Mouse (Mus musculus): ENCODE data around the gene Hoxa10. TPM values are rescaled to one million over a fixed set of nuclear protein-coding genes. Genes with fewer than 3 reads are reported as not detected.

Gene Hoxa10
- polyA plus RNA-seq, 1 experiment from 2014 or later, result 0.31 TPM

- H3K9me3 ChIP-seq (replicated peaks), result no peaks in the 10 kb centered on the region
- H3K27me3 ChIP-seq (replicated peaks), result peaks cover 96% of the 10 kb centered on the region
- no peak overlapping the region for H3K27ac ChIP-seq (ENCODE audit: poor library complexity, severe bottlenecking)
- no peak overlapping the region for H3K4me2 ChIP-seq
- ATAC-seq (ENCODE audit: insufficient number of reproducible peaks, low FRiP score), result no peak
- H3K9ac ChIP-seq, result no peak overlapping the region
- peaks cover 24% of the 10 kb centered on the region for H3K4me1 ChIP-seq (replicated peaks)
- WGBS, result 2% methylated on average over 55 of the region's 55 CpGs
- H3K36me3 ChIP-seq, result no peaks in the 10 kb centered on the region
- H3K4me3 ChIP-seq, result no peak overlapping the region
These were observed 34.7 kb downstream of the Hoxa10 start for GRCm38 (mm10) chr6:52205638-52206621.

GRCm38 (mm10) chr6:52205221-52205620 lies 35.4 kb downstream of the Hoxa10 start:
- Histone ChIP-seq H3K27ac (ENCODE audit: poor library complexity, severe bottlenecking) (no peak overlapping the region), H3K4me3 (no peak overlapping the region), H3K36me3 (no peaks in the 10 kb centered on the region), H3K9ac (no peak overlapping the region), H3K4me1 (replicated peaks) (peaks cover 24% of the 10 kb centered on the region), H3K9me3 (replicated peaks) (no peaks in the 10 kb centered on the region), H3K27me3 (replicated peaks) (peaks cover 97% of the 10 kb centered on the region), H3K4me2 (no peak overlapping the region)
- 3% methylated on average over 14 of the region's 14 CpGs for WGBS
- no peak for ATAC-seq (ENCODE audit: insufficient number of reproducible peaks, low FRiP score)

- Histone ChIP-seq H3K9me3 (replicated peaks) (no peaks in the 10 kb centered on the region), H3K4me2 (peak within 1 kb of the TSS; percentile 66), H3K9ac (peak within 1 kb of the TSS; percentile 32; the same call in 1 of the 2 replicates), H3K27me3 (replicated peaks) (peaks cover 98% of the 10 kb centered on the region), H3K27ac (ENCODE audit: poor library complexity, severe bottlenecking) (no peak within 1 kb of the TSS), H3K4me1 (replicated peaks) (peaks cover 24% of the 10 kb centered on the region), H3K4me3 (peak within 1 kb of the TSS; percentile 46), H3K36me3 (no peaks in the 10 kb centered on the region)
- whole genome bisulfite sequencing, result under 1% methylated on average over 65 of the region's 65 CpGs
- ATAC-seq (ENCODE audit: insufficient number of reproducible peaks, low FRiP score), result no peak
These were observed 36.5 kb downstream of the Hoxa10 start, which contains the start of gene Hoxa5 for GRCm38 (mm10) chr6:52204050-52204752. Gene Hoxa5, minus strand, starts transcription at chr6:52204587.

GRCm38 (mm10) chr6:52203371-52204049 lies 37.1 kb downstream of the Hoxa10 start:
- H3K27ac ChIP-seq (ENCODE audit: poor library complexity, severe bottlenecking), result no peak overlapping the region
- peak overlapping the region; percentile 32; the same call in 1 of the 2 replicates for H3K9ac ChIP-seq
- peaks cover 21% of the 10 kb centered on the region for H3K4me1 ChIP-seq (replicated peaks)

GRCm38 (mm10) chr6:52203121-52203370 lies 37.6 kb downstream of the Hoxa10 start:
- H3K27ac ChIP-seq (ENCODE audit: poor library complexity, severe bottlenecking), result no peak overlapping the region
- H3K9ac ChIP-seq, result no peak overlapping the region

More at GRCm38 (mm10) chr6:52203371-52204049, 37.1 kb downstream of the Hoxa10 start:
- Histone ChIP-seq H3K4me2 (peak overlapping the region; percentile 66), H3K36me3 (no peaks in the 10 kb centered on the region), H3K27me3 (replicated peaks) (peaks cover 96% of the 10 kb centered on the region), H3K9me3 (replicated peaks) (no peaks in the 10 kb centered on the region), H3K4me3 (peak overlapping the region; percentile 46)
- WGBS, result under 1% methylated on average over 43 of the region's 46 CpGs
- no peak for ATAC-seq (ENCODE audit: insufficient number of reproducible peaks, low FRiP score)

GRCm38 (mm10) chr6:52202362-52203120 lies 38.1 kb downstream of the Hoxa10 start:
- WGBS, result 3% methylated on average over 22 of the region's 22 CpGs
- Histone ChIP-seq H3K4me3 (peak overlapping the region; percentile 46; the same call in 1 of the 2 replicates), H3K27me3 (replicated peaks) (peaks cover 96% of the 10 kb centered on the region), H3K9me3 (replicated peaks) (no peaks in the 10 kb centered on the region), H3K4me1 (replicated peaks) (peaks cover 16% of the 10 kb centered on the region), H3K9ac (no peak overlapping the region), H3K27ac (ENCODE audit: poor library complexity, severe bottlenecking) (no peak overlapping the region), H3K4me2 (no peak overlapping the region), H3K36me3 (no peaks in the 10 kb centered on the region)
- no peak for ATAC-seq (ENCODE audit: insufficient number of reproducible peaks, low FRiP score)

More at GRCm38 (mm10) chr6:52203121-52203370, 37.6 kb downstream of the Hoxa10 start:
- H3K27me3 ChIP-seq (replicated peaks), result peaks cover 96% of the 10 kb centered on the region
- peak overlapping the region; percentile 46 for H3K4me3 ChIP-seq
- no peaks in the 10 kb centered on the region for H3K9me3 ChIP-seq (replicated peaks)
- H3K4me1 ChIP-seq (replicated peaks), result peaks cover 16% of the 10 kb centered on the region
- no peaks in the 10 kb centered on the region for H3K36me3 ChIP-seq
- peak overlapping the region; percentile 66 for H3K4me2 ChIP-seq
- ATAC-seq (ENCODE audit: insufficient number of reproducible peaks, low FRiP score), result no peak
- under 1% methylated on average over 10 of the region's 10 CpGs for whole genome bisulfite sequencing

GRCm38 (mm10) chr6:52201269-52201668 lies 39.4 kb downstream of the Hoxa10 start:
- H3K9me3 ChIP-seq (replicated peaks), result no peaks in the 10 kb centered on the region
- H3K4me3 ChIP-seq, result no peak overlapping the region
- H3K27ac ChIP-seq (ENCODE audit: poor library complexity, severe bottlenecking), result no peak overlapping the region
- ATAC-seq (ENCODE audit: insufficient number of reproducible peaks, low FRiP score), result no peak
- H3K27me3 ChIP-seq (replicated peaks), result peaks cover 95% of the 10 kb centered on the region
- no peaks in the 10 kb centered on the region for H3K36me3 ChIP-seq
- H3K4me1 ChIP-seq (replicated peaks), result peaks cover 16% of the 10 kb centered on the region
- no peak overlapping the region for H3K9ac ChIP-seq
- H3K4me2 ChIP-seq, result no peak overlapping the region
- WGBS, result 29% methylated on average over 1 of the region's 1 CpGs

- H3K4me2 ChIP-seq, result no peak overlapping the region
- peaks cover 95% of the 10 kb centered on the region for H3K27me3 ChIP-seq (replicated peaks)
- peaks cover 16% of the 10 kb centered on the region for H3K4me1 ChIP-seq (replicated peaks)
- H3K36me3 ChIP-seq, result no peaks in the 10 kb centered on the region
- H3K27ac ChIP-seq (ENCODE audit: poor library complexity, severe bottlenecking), result no peak overlapping the region
- ATAC-seq (ENCODE audit: insufficient number of reproducible peaks, low FRiP score), result no peak
- H3K9me3 ChIP-seq (replicated peaks), result no peaks in the 10 kb centered on the region
- no peak overlapping the region for H3K9ac ChIP-seq
- no peak overlapping the region for H3K4me3 ChIP-seq
- WGBS, result 17% methylated on average over 10 of the region's 10 CpGs
These were observed 39.9 kb downstream of the Hoxa10 start for GRCm38 (mm10) chr6:52200751-52201250.

- Histone ChIP-seq H3K27me3 (replicated peaks) (peaks cover 94% of the 10 kb centered on the region), H3K4me2 (no peak overlapping the region), H3K36me3 (no peaks in the 10 kb centered on the region), H3K27ac (ENCODE audit: poor library complexity, severe bottlenecking) (no peak overlapping the region), H3K4me1 (replicated peaks) (peaks cover 16% of the 10 kb centered on the region), H3K4me3 (0 out of 2 replicates have a peak overlapping the region, but pooled peaks have one; percentile 0), H3K9me3 (replicated peaks) (no peaks in the 10 kb centered on the region), H3K9ac (no peak overlapping the region)
- ATAC-seq (ENCODE audit: insufficient number of reproducible peaks, low FRiP score), result no peak
- WGBS, result 9% methylated on average over 30 of the region's 30 CpGs
These were observed 40.4 kb downstream of the Hoxa10 start for GRCm38 (mm10) chr6:52200073-52200750.

- no peak overlapping the region for H3K9ac ChIP-seq
- peaks cover 91% of the 10 kb centered on the region for H3K27me3 ChIP-seq (replicated peaks)
- no peaks in the 10 kb centered on the region for H3K9me3 ChIP-seq (replicated peaks)
- under 1% methylated on average over 10 of the region's 10 CpGs for WGBS
- H3K27ac ChIP-seq (ENCODE audit: poor library complexity, severe bottlenecking), result no peak overlapping the region
- H3K4me2 ChIP-seq, result no peak overlapping the region
- peaks cover under 1% of the 10 kb centered on the region; the same call in 1 of the 2 replicates for H3K4me1 ChIP-seq (replicated peaks)
- no peak for ATAC-seq (ENCODE audit: insufficient number of reproducible peaks, low FRiP score)
- no peaks in the 10 kb centered on the region for H3K36me3 ChIP-seq
- H3K4me3 ChIP-seq, result no peak overlapping the region
These were observed 43.4 kb downstream of the Hoxa10 start for GRCm38 (mm10) chr6:52197271-52197670.

Data from heart, embryonic 12.5 days (tissue).